ENCODE assay signal across 10 mouse cellular contexts in the genomic region with DNA sequence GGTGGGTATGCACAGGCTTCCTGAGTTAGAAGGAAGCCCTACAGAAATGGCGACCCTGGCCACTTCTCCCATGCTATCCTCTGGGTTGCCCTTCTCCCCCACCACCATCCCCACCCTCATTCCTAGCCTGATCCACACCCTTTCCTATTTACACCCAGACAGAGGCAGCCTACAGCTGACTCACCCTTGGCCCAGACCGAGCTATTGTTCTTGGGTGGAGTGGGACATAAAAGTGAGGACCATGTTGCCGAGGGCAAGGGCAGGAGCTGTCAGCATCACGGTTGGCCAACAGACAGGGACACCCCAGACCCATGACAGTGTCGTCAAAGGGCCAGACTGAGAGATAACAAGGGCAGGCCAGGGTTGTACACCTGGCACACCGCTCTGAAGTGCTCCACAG. TPM values are rescaled to one million over a fixed set of nuclear protein-coding genes. Genes with fewer than 3 reads are reported as not detected.
DNase-seq lines count a peak whose midpoint lies in the region; ATAC-seq and TF ChIP-seq lines count a peak whose summit lies in the region.
"Had no signal": no experiment of that assay in that cellular context is flagged by ENCODE, and none has a peak within 500 bp of the region (broad histone marks: within the 10 kb centered on the region; RNA-seq: fewer than 3 reads in every experiment).

No protein-coding gene starts in this region.

- peaks cover 0 to 25% of the 10 kb centered on the region in 2 experiments; a peak in 2 of 4 replicates for H3K4me1 ChIP-seq in ES-E14 (ENCODE audit: control insufficient read depth in 2 of 2, insufficient read depth in 2 of 2, low read length in 2 of 2, poor library complexity in 1 of 2)
- H3K4me1 ChIP-seq in forebrain, embryonic 10.5 days: peaks cover 60% of the 10 kb centered on the region
- H3K4me1 ChIP-seq in hindbrain, embryonic 13.5 days (replicated peaks): peaks cover 53% of the 10 kb centered on the region

- ATAC-seq in hindbrain, embryonic 13.5 days (ENCODE audit: low FRiP score): no peak

- H3K9ac ChIP-seq in ES-E14 (ENCODE audit: insufficient read depth, low read depth, low read length, poor library complexity, severe bottlenecking): no peak overlapping the region
- peak overlapping the region; percentile 53; the same call in 1 of the 2 replicates for H3K9ac ChIP-seq in hindbrain, embryonic 13.5 days
- H3K9ac ChIP-seq: heart, embryonic 13.5 days had no signal

- H3K9me3 ChIP-seq in ES-E14 (ENCODE audit: control insufficient read depth, insufficient read depth, low read depth, low read length): no peaks in the 10 kb centered on the region
- H3K9me3 ChIP-seq in forebrain, embryonic 10.5 days: no peaks in the 10 kb centered on the region
- H3K9me3 ChIP-seq in hindbrain, embryonic 13.5 days: no peaks in the 10 kb centered on the region
- H3K9me3 ChIP-seq: heart, embryonic 13.5 days had no signal

- in situ Hi-C loops in ES-E14 (cut with MboI; ENCODE audit: low sequenced_read_pairs in 2 of 2, unreplicated experiment in 2 of 2): no loop called here

- no peaks in the 10 kb centered on the region for H3K27me3 ChIP-seq in forebrain, embryonic 10.5 days (ENCODE audit: poor library complexity, severe bottlenecking)
- no peaks in the 10 kb centered on the region for H3K27me3 ChIP-seq in hindbrain, embryonic 13.5 days

- H3K4me3 ChIP-seq in ES-E14 (ENCODE audit: insufficient read depth in 1 of 2, low read depth in 1 of 2, low read length in 2 of 2, poor library complexity in 1 of 2, severe bottlenecking in 1 of 2): no peak overlapping the region
- H3K4me3 ChIP-seq in forebrain, embryonic 10.5 days: no peak overlapping the region
- no peak overlapping the region for H3K4me3 ChIP-seq in hindbrain, embryonic 13.5 days
- H3K4me3 ChIP-seq: heart, embryonic 13.5 days had no signal

- 72% methylated on average over 6 of the region's 6 CpGs for WGBS in forebrain, embryonic 10.5 days
- 39% methylated on average over 6 of the region's 6 CpGs for WGBS in hindbrain, embryonic 13.5 days

- H3K4me2 ChIP-seq in hindbrain, embryonic 13.5 days: no peak overlapping the region
- H3K4me2 ChIP-seq: heart, embryonic 13.5 days had no signal

- H3K27ac ChIP-seq in ES-E14 (ENCODE audit: insufficient read depth, low read depth, low read length, poor library complexity, severe bottlenecking): 0 out of 2 replicates have a peak overlapping the region, but pooled peaks have one; percentile 17
- peak overlapping the region; percentile 87 for H3K27ac ChIP-seq in forebrain, embryonic 10.5 days
- H3K27ac ChIP-seq in hindbrain, embryonic 13.5 days: peak overlapping the region; percentile 92
- H3K27ac ChIP-seq: heart, embryonic 13.5 days had no signal

- DNase-seq in ES-E14 (ENCODE audit: low read depth, low spot score): no peak
- DNase-seq in forebrain, embryonic 10.5 days (ENCODE audit: extremely low spot score, low spot score): no peak
- DNase-seq in lung, postnatal 4 days: peak; percentile 72 to 87
- no peak for DNase-seq in embryo, embryonic 9.5 days (ENCODE audit: extremely low spot score)
- no peak for DNase-seq in frontal cortex, postnatal 36 days (ENCODE audit: low spot score in 2 of 2)
- DNase-seq in thymus, postnatal 25 days: no peak
- DNase-seq in right cerebral cortex, adult 18-20 months: no peak

- no peaks in the 10 kb centered on the region for H3K36me3 ChIP-seq in ES-E14 (ENCODE audit: control insufficient read depth, insufficient read depth, low read length, poor library complexity, severe bottlenecking)
- H3K36me3 ChIP-seq in forebrain, embryonic 10.5 days (replicated peaks): peaks cover 40% of the 10 kb centered on the region
- peaks cover 50% of the 10 kb centered on the region for H3K36me3 ChIP-seq in hindbrain, embryonic 13.5 days
- H3K36me3 ChIP-seq: heart, embryonic 13.5 days had no signal

TF ChIP-seq in ES-E14, 5 proteins besides CTCF, POLR2A, EP300 and RAD21:
- TF ChIP-seq ZNF384 (IDR thresholded peaks at IDR 0.05; ENCODE audit: low read depth, low read length): no peak
- TF ChIP-seq CHD2 (IDR thresholded peaks at IDR 0.05; ENCODE audit: low read depth, low read length): no peak
- TF ChIP-seq HCFC1 (IDR thresholded peaks at IDR 0.05; ENCODE audit: borderline replicate concordance, insufficient read depth, low read length): no peak
- TF ChIP-seq MAFK (IDR thresholded peaks at IDR 0.05; ENCODE audit: insufficient read depth, low read depth, low read length): no peak
- TF ChIP-seq ZC3H11A (IDR thresholded peaks at IDR 0.05; ENCODE audit: borderline replicate concordance, low read depth, low read length): no peak

RNA-seq across cellular contexts. Expression of a gene that starts 22.5 kb away (rescaled TPM):
- 0.79 and 0.80 TPM in 2 replicates for total RNA-seq in ES-E14 (2012; rRNA removed)
- polyA plus RNA-seq in forebrain, embryonic 10.5 days (2016; fragmentation: Nextera tagmentation; extraction: Ambion mirVana): 2.2 and 2.9 TPM in 2 replicates
- 14.9 and 15.8 TPM in 2 replicates for polyA plus RNA-seq in hindbrain, embryonic 13.5 days (2015; fragmentation: Nextera tagmentation; extraction: Ambion mirVana)
- total RNA-seq: neutrophil, adult 5-6 weeks had no signal

RNA-seq across cellular contexts. Expression of a gene that starts 37.9 kb away (rescaled TPM):
- 11.8 and 19.4 TPM in 2 replicates for total RNA-seq in ES-E14 (2012; rRNA removed)
- 30.0 and 31.0 TPM in 2 replicates for polyA plus RNA-seq in forebrain, embryonic 10.5 days (2016; fragmentation: Nextera tagmentation; extraction: Ambion mirVana)
- 23.5 and 23.6 TPM in 2 replicates for polyA plus RNA-seq in hindbrain, embryonic 13.5 days (2015; fragmentation: Nextera tagmentation; extraction: Ambion mirVana)

RNA-seq across cellular contexts. Expression of a gene that starts 39.0 kb away (rescaled TPM):
- total RNA-seq in ES-E14 (2012; rRNA removed): not detected in 2 replicates
- 0.15 TPM in 1 of 2 replicates, not detected in the other for polyA plus RNA-seq in forebrain, embryonic 10.5 days (2016; fragmentation: Nextera tagmentation; extraction: Ambion mirVana)
- polyA plus RNA-seq in hindbrain, embryonic 13.5 days (2015; fragmentation: Nextera tagmentation; extraction: Ambion mirVana): 0.75 and 1.1 TPM in 2 replicates
- total RNA-seq: neutrophil, adult 5-6 weeks had no signal
- polyA plus RNA-seq: heart, embryonic 13.5 days had no signal

RNA-seq across cellular contexts. Expression of a gene that starts 42.9 kb away (rescaled TPM):
- total RNA-seq in ES-E14 (2012; rRNA removed): 3.1 and 3.7 TPM in 2 replicates
- polyA plus RNA-seq in forebrain, embryonic 10.5 days (2016; fragmentation: Nextera tagmentation; extraction: Ambion mirVana): 3.9 and 4.4 TPM in 2 replicates
- 4.8 and 5.2 TPM in 2 replicates for polyA plus RNA-seq in hindbrain, embryonic 13.5 days (2015; fragmentation: Nextera tagmentation; extraction: Ambion mirVana)

RNA-seq across cellular contexts. Expression of a gene that starts 55.7 kb away (rescaled TPM):
- total RNA-seq in ES-E14 (2012; rRNA removed): 15.9 and 16.3 TPM in 2 replicates
- polyA plus RNA-seq in forebrain, embryonic 10.5 days (2016; fragmentation: Nextera tagmentation; extraction: Ambion mirVana): 21.3 and 22.1 TPM in 2 replicates
- polyA plus RNA-seq in hindbrain, embryonic 13.5 days (2015; fragmentation: Nextera tagmentation; extraction: Ambion mirVana): 23.4 and 24.6 TPM in 2 replicates

Comparison
In these comparisons a context has a peak if more than half of its experiments do, and no peak if none do; other contexts are left out.
1. DNase-seq: peak in lung, postnatal 4 days (2 of 2); none in ES-E14 (single experiment), forebrain, embryonic 10.5 days (single experiment), embryo, embryonic 9.5 days (single experiment), frontal cortex, postnatal 36 days (0 of 2), thymus, postnatal 25 days (single experiment) and right cerebral cortex, adult 18-20 months (single experiment).
2. H3K27ac ChIP-seq: peak in every context shown above with its lines; median percentile 92 in hindbrain, embryonic 13.5 days; 87 in forebrain, embryonic 10.5 days; 17 in ES-E14.